ENCODE assay signal across 8 mouse cellular contexts in genomic region chr9:21936692-21937570, GRCm38 (mm10). TPM values are rescaled to one million over a fixed set of nuclear protein-coding genes. Genes with fewer than 3 reads are reported as not detected.
DNase-seq lines count a peak whose midpoint lies in the region; ATAC-seq and TF ChIP-seq lines count a peak whose summit lies in the region.

TSS of gene Plppr2 (plus strand) at chr9:21937033.

- CTCF ChIA-PET in Patski (lab: Charles Lee) = no interaction called here

- TF ChIP-seq EP300 in lung, postnatal 0 days (IDR thresholded peaks at IDR 0.05) = no peak

- peaks cover 12% of the 10 kb centered on the region for H3K36me3 ChIP-seq in hindbrain, embryonic 12.5 days
- no peaks in the 10 kb centered on the region for H3K36me3 ChIP-seq in lung, postnatal 0 days (ENCODE audit: insufficient read depth, low read length)

- 3% methylated on average over 35 of the region's 43 CpGs for WGBS in hindbrain, embryonic 12.5 days
- WGBS in lung, postnatal 0 days = 1% methylated on average over 39 of the region's 43 CpGs

- in situ Hi-C loops in Patski (cut with MboI; ENCODE audit: low pct_unique_long_range_greater_than_20kb) = no loop called here

- H3K9me3 ChIP-seq in hindbrain, embryonic 12.5 days (replicated peaks) = no peaks in the 10 kb centered on the region
- no peaks in the 10 kb centered on the region for H3K9me3 ChIP-seq in lung, postnatal 0 days (ENCODE audit: low read length)

- POLR2A ChIA-PET in Patski (lab: Charles Lee) = no interaction called here

- peak within 1 kb of the TSS; percentile 64 for H3K4me3 ChIP-seq in hindbrain, embryonic 12.5 days
- peak within 1 kb of the TSS; percentile 43 for H3K4me3 ChIP-seq in lung, postnatal 0 days (ENCODE audit: low read depth, low read length)

- DNase-seq in Patski (ENCODE audit: low read depth, low spot score) = peak; percentile 77
- DNase-seq in cerebellum, postnatal 14 days = peak; percentile 99 to 100
- peak; percentile 96 to 97 for DNase-seq in frontal cortex, postnatal 10 days (ENCODE audit: low spot score in 2 of 2)
- peak; percentile 96 to 97 for DNase-seq in layer of hippocampus, postnatal 10 days (ENCODE audit: low spot score in 2 of 2)
- DNase-seq in lung, postnatal 0 days (ENCODE audit: low spot score) = peak; percentile 99
- DNase-seq in ovary, postnatal 10 days (ENCODE audit: low spot score) = peak; percentile 89
- peak; percentile 89 for DNase-seq in thymus, postnatal 0 days (ENCODE audit: low spot score)

- H3K9ac ChIP-seq in hindbrain, embryonic 12.5 days = peak within 1 kb of the TSS; percentile 87
- 0 out of 2 replicates have a peak within 1 kb of the TSS, but pooled peaks have one; percentile 23 for H3K9ac ChIP-seq in lung, postnatal 0 days (replicated peaks; ENCODE audit: low read depth)

- H3K27me3 ChIP-seq in Patski = no peaks in the 10 kb centered on the region
- H3K27me3 ChIP-seq in hindbrain, embryonic 12.5 days = peaks cover 3% of the 10 kb centered on the region; the same call in 1 of the 2 replicates
- H3K27me3 ChIP-seq in lung, postnatal 0 days (replicated peaks; ENCODE audit: insufficient read depth, low read length) = no peaks in the 10 kb centered on the region

- H3K27ac ChIP-seq in hindbrain, embryonic 12.5 days = peak within 1 kb of the TSS; percentile 84
- no peak within 1 kb of the TSS for H3K27ac ChIP-seq in lung, postnatal 0 days (ENCODE audit: low read length)

- TF ChIP-seq CTCF in Patski (IDR thresholded peaks at IDR 0.05) = no peak
- peak; percentile 13; the same call in 1 of the 2 replicates for TF ChIP-seq CTCF in lung, postnatal 0 days (IDR thresholded peaks at IDR 0.05)

- peaks cover 22% of the 10 kb centered on the region for H3K4me1 ChIP-seq in hindbrain, embryonic 12.5 days
- H3K4me1 ChIP-seq in lung, postnatal 0 days (ENCODE audit: insufficient read depth, low read depth, low read length) = no peaks in the 10 kb centered on the region; the same call in 1 of the 2 replicates

- ATAC-seq in Patski = peak; percentile 94
- ATAC-seq in hindbrain, embryonic 12.5 days (ENCODE audit: low FRiP score) = peak; percentile 94
- peak; percentile 99 for ATAC-seq in lung, postnatal 0 days

- peak within 1 kb of the TSS; percentile 82 for H3K4me2 ChIP-seq in hindbrain, embryonic 12.5 days (replicated peaks)
- peak within 1 kb of the TSS; percentile 71 for H3K4me2 ChIP-seq in lung, postnatal 0 days (replicated peaks; ENCODE audit: low read depth, low read length)

RNA-seq across cellular contexts. Expression of gene Plppr2, which starts in this region (rescaled TPM):
- polyA plus RNA-seq in Patski (2021) = 22.1 TPM
- polyA plus RNA-seq in hindbrain, embryonic 12.5 days (2016; fragmentation: Nextera tagmentation; extraction: Ambion mirVana) = 48.3 and 54.9 TPM in 2 replicates
- total RNA-seq in layer of hippocampus, postnatal 10 days (2021) = 100 to 1,000 TPM; 312 to 317 TPM
- polyA plus RNA-seq in lung, postnatal 0 days (2015; fragmentation: Nextera tagmentation; extraction: Ambion mirVana) = 2.2 and 3.3 TPM in 2 replicates
- polyA plus RNA-seq in thymus, postnatal 0 days (2015; fragmentation: Nextera tagmentation; extraction: Ambion mirVana) = 0.36 and 0.51 TPM in 2 replicates

Comparison
In these comparisons a context has a peak if more than half of its experiments do, and no peak if none do; other contexts are left out.
1. Peak in DNase-seq in thymus, postnatal 0 days; RNA of the gene not detected or under 1 TPM.